Mouse (Mus musculus): ENCODE measurements around the gene Rap2b. TPM values are rescaled to one million over a fixed set of nuclear protein-coding genes. Genes with fewer than 3 reads are reported as not detected.
A peak's percentile ranks its signal among the peaks of the same experiment; 100 is the strongest.

Rap2b gene
- 1.4 and 1.7 TPM in 2 replicates for total RNA-seq (2015; ENCODE audit: low replicate concordance)
- 1.4 and 1.9 TPM in 2 replicates for total RNA-seq (2017; ENCODE audit: low replicate concordance)

DNA sequence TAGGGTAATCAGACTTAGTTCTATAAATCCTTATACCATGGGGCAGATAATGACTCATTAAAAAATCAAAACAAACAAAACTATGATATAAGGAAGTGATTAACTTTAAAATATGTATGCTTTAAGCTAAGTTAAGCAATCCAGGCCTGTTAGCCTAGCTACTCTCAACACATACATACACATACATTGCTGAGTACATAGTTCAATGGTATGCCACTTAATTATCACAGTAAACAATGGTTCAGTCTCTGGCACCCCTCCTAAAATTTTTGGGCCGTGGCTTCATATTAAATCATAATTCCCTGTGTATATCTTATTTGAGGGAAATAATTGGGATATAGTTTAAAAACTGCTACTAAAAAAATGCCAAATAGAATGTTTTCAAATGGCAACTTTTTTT, at the start of gene Rap2b:
Rap2b (plus strand) TSS at position 301 of the 400 bp plus-strand sequence.
- no peak for ATAC-seq (replicated peaks; ENCODE audit: low FRiP score, poor library complexity, severe bottlenecking)

DNA sequence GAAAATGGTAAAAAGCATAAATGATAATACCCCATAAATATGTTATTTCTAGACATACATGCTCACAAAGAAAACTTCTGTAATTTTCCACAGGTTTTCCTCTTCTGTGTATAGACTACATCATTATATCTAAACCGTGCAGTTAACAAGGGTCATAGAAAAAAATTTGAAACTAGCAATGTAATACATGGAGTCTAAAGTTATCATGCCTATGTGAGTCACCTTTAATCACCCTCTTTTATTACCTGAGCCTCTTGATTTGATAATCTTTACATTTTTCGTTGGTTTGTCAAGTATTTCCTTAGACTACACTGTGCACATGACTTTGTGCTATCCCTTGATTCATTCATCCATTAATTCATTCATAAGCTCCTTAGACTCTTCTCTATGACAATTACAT, 46.4 kb upstream of the Rap2b start:
- no peak for ATAC-seq (replicated peaks; ENCODE audit: low FRiP score, poor library complexity, severe bottlenecking)

DNA sequence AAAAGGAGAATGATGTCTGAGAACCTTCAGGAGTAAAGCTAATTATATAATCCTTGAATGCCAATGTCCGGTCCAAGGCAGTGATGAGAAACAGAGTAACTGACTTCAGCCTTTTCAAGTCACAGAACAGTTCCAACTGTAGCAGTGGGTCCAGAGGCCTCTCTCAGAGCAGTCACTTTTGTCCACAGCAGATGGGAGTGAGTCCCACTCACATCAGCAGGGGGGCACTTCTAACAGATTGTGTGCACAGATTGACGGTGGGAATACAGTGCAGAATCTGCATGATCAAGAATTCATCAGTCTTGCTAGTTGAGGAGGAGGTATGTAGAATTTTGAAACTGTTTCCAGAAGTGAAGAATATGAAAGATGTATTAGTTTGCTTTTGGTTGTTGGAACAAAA, 41.4 kb upstream of the Rap2b start:
- ATAC-seq (replicated peaks; ENCODE audit: low FRiP score, poor library complexity, severe bottlenecking) = no peak

DNA sequence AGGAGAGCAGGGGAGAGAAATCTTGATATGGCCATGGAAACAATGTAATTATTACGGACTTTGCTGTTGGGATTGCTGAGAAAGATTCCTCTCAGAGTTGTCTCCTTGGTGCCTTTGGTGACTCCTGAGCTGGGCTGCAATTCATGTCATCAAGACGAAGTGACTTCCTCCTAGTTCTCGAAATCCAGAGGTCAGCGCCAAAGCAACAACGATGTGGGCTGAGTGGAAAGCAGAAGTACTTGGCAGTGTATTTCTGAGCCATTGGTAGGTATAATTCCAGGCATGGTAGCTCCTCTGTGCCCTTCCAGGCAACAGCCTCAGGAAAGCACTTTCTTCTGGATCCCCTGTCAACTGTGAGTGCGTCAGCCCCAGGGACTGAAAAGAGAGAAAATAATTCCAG, 39.8 kb upstream of the Rap2b start:
- ATAC-seq (replicated peaks; ENCODE audit: low FRiP score, poor library complexity, severe bottlenecking) = no peak

DNA sequence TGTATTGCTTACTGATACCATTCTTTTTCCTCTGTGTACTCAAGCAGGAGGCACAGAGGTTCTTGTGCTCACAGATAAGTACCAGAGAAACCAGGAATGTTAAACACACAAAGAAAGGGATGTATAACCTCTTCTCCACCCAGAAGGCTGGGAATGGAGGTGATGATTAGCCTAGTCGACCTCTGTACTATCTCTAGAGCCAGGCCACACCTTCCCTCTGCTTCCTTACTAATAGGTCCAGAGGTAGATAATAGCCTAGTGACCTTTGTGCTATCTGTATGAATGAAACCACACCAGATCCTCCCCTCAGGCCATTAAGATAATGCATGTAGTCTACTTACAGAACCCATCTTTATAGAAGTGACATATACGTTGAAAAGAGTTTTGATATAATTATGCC, 25.2 kb upstream of the Rap2b start:
- ATAC-seq (replicated peaks; ENCODE audit: low FRiP score, poor library complexity, severe bottlenecking) = no peak

DNA sequence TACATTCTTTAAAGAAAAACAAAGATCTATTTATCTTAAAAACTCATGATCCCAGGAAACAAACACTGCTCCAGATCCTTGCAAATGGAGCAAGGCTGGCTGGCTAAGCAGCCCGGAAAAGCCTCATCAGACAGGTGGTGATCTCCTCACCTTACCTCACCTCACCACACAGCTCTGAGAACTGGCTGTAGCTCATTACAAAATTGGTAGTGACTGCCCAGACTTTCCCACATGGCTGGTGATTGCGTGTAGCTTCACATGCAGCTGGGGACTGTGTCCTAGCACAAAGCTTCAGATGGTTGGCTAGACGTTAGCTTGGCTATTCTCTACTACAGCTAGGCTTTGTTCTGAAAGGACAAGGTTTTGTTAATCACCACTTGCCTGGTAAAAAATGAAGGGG, 24.2 kb upstream of the Rap2b start:
- no peak for ATAC-seq (replicated peaks; ENCODE audit: low FRiP score, poor library complexity, severe bottlenecking)

- ATAC-seq (replicated peaks; ENCODE audit: low FRiP score, poor library complexity, severe bottlenecking) = no peak
These were observed 21.1 kb upstream of the Rap2b start for GRCm38 (mm10) chr3:61340321-61340720.

DNA sequence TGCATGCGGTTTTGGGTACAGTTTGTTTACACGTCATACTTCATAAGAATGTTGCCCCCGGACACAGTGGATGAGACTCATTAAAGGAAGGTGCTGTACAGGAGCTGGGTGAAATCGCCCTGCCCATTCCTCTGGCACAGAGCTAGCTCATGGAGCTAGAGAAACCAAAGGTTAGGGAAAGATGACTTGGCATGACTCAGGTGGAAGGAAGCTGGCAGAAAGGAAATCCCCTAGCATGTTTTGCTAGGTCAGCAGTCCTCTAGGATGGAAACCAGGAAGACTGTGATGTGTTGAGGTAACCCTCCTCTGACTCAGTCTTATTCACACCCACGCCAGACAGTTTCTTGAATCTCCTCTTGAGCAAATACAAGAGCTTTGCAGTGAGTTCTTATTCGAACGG, 17.4 kb upstream of the Rap2b start:
- no peak for ATAC-seq (replicated peaks; ENCODE audit: low FRiP score, poor library complexity, severe bottlenecking)

DNA sequence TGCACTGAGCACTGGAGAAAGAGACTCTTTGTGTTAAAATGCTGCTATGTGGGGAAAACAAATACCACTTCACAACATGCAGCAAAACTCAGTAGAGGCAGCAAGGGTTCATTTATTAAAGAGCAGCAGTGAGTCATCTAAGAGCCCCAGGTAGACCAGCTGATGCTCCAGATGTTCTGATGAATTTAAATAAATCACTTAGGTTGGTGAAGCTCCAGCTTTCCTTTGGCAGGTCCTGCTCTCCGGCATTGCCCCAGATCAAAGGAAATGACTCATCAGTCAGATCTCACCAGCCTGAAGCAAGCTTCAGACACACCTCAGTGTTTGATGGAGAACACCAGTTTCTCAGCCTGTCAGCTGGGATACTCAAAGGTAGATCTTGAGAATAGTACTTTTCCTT, 15.8 kb upstream of the Rap2b start:
- ATAC-seq (replicated peaks; ENCODE audit: low FRiP score, poor library complexity, severe bottlenecking) = no peak

DNA sequence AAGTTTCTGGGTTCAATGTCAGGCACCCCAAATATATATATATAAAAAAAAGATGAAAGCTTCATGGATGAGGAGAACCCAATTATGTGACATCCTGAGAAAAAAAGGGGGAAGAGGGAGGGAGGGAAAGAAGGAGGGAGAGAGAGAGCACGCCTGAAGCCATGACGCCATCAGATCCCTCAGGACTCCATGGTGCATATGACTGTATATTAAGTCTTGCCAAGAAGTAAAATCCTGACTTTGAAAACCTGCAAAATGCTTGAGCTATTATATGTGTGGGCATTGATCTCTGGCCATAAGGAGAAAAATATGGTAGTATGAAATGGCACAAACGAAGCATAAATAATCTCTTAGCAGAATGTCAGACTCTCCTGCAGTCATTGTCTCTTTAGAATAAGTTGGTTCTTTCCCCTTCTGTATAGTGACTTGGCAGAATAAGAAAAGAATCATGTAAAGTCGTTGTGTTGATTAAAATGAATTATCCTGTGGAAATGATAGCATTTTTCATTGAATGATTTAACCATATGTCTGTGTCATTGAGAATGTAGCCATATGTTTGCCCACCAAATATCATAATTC, 13.3 kb upstream of the Rap2b start:
- no peak for ATAC-seq (replicated peaks; ENCODE audit: low FRiP score, poor library complexity, severe bottlenecking)

DNA sequence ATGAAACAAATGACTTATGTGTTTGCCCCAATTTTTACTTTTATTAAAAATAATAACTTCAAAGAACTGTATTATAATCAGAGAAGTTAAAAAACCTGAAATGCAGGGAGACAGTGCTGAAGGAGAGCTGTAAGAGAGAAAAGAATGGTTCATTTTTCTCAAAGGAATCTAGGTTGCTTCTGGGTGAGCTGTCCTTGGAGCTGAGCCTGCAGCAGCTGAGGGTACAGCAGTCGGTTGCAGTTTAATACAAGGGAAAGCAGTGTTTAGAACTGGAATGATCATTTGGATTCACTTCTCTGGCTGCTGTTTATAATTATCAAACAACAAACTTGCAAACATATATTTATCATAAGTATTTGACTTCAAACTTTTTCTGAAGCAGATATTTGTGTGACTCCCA, 12.0 kb upstream of the Rap2b start:
- ATAC-seq (replicated peaks; ENCODE audit: low FRiP score, poor library complexity, severe bottlenecking) = no peak

DNA sequence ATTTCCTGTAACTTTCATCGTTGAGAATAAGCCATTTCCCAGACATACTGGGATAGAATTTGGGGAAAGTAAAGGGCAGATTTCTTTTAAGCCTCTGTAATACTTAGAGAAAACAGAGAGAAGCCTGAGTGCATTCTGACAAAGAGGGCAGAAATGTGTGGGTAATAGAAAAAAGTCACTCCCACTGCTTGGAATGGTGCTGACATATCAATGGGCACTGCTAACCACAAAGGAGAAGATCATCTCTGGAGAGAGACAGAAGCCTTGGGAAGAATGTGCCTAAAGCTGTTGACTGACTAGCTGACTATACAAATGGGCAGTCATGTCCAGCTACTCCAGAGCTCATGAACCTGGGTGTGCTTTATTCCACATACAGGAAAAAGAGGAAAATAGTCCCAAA, 6.0 kb upstream of the Rap2b start:
- ATAC-seq (replicated peaks; ENCODE audit: low FRiP score, poor library complexity, severe bottlenecking) = no peak

GRCm38 (mm10) chr3:61358107-61358506, 3.3 kb upstream of the Rap2b start:
- ATAC-seq (replicated peaks; ENCODE audit: low FRiP score, poor library complexity, severe bottlenecking) = no peak

DNA sequence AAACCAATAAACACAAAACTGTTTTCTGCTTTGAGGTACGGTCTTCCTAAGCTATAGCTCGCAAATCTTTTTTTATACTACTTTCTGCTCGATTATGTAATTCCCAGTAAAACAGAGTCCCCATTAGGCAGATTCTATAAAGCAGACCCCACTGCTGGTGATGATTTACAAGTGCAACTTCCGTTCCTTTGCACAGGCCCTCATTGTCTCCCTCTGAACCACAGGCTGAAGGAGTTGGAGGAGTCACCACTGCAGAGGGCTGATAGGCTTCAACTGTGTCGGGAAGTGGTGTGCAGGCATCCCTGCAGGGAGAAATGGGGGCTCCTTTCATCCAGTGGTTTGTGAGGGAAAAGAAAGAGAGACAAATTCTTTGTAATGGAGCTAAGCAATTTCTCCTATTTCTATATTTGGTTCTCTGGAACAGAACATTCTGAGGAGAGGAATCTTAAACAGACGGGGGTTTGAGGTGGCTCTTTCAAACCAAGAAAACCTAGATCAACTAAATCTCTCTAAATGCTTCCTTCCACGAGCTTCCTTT, 2.6 kb upstream of the Rap2b start:
- ATAC-seq (replicated peaks; ENCODE audit: low FRiP score, poor library complexity, severe bottlenecking) = no peak

DNA sequence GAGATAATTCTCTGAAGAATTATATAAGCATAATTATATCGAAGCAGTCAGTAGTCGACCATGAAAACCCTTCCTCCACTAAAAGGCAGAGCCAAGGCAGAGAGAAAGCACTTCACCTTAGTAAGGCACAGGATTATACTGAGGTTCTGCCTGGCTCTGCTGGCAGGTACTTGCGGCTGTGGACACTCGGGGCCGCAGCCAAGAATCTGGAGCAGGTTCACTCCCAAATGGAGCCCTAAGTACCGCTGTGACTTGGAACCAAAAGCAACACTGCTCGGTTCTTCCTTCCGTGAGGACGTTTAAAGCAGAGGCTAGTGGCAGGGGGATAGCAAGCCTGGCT, 1.4 kb downstream of the Rap2b start:
- no peak for ATAC-seq (replicated peaks; ENCODE audit: low FRiP score, poor library complexity, severe bottlenecking)

DNA sequence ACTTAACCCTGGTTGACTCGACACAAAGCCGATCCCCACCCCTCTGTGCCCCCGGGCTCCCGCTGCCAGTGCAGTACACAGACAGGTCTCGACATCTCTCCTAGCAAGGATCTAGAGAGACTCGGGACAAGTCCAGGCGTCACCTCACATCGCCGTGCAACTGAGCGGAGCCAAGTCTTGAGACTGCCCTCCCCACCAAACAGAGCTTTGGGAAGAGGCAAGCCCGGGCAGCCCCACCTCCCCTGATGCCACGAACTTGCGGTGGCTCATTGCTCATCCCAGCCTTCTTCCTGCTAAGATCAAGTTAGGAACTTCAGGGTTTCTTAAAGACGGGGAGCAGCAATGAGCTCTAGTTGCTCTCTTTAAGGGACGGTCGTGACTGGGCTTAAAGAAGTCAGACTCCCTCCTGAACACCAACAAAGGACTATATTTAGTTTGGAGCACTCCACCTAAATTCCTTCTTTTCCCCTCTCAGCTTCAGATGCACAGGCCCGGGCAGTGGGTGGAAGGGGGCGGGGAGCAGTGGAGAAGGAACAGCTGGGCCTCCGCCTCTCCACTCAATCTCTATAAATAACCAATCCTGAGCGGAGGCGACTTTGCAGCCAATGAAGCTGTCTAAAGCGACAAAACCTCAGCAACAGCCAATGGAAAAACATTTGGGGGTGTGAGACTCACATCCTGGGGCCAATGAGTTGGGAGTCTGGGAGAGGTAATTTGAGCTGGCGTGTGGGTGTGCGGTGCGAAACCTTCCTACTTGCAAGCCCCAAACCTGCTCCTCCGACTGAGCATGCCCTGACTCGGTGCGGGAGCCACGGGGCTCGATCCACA, 1.9 kb downstream of the Rap2b start:
- peak; percentile 18; the same call in 1 of the 2 replicates for ATAC-seq (replicated peaks; ENCODE audit: low FRiP score, poor library complexity, severe bottlenecking)

DNA sequence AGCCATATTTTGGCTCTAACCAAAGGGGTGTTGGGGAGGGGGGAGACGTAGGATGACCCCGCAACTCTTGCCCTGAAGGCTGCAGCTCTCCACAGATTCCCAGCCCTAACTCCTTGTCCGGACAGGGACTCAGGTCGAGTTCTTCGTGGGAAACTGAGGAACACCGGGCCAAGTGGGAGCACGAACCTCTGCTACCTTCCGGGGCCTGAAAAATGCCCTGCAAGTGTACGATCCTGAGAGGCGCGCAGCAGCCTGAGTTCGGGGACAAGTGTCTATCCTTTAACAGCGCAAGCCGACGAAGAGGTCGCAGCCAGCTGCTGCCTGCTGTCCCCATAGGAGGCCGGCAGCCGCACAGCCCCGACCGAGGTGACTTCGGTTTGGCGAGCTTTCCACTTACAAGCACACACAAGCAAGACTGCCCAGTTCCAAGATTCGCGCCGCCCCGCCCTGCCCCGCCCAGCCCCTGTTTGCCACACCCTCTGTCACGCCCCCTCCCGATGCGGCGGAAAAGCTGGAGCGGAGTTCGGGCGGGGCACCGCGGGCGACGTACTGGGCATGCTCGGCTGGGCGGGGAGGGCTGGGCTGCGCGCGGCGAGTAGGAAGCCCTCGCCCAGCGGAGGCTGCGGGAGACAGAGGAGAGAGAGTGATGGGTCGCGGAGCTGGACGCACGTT, 2.7 kb downstream of the Rap2b start:
- peak; percentile 90 for ATAC-seq (replicated peaks; ENCODE audit: low FRiP score, poor library complexity, severe bottlenecking)

- ATAC-seq (replicated peaks; ENCODE audit: low FRiP score, poor library complexity, severe bottlenecking) = no peak
These were observed 3.2 kb downstream of the Rap2b start for GRCm38 (mm10) chr3:61364661-61364977.

GRCm38 (mm10) chr3:61364978-61365778, 3.7 kb downstream of the Rap2b start:
- ATAC-seq (replicated peaks; ENCODE audit: low FRiP score, poor library complexity, severe bottlenecking) = peak; percentile 52; the same call in 1 of the 2 replicates

DNA sequence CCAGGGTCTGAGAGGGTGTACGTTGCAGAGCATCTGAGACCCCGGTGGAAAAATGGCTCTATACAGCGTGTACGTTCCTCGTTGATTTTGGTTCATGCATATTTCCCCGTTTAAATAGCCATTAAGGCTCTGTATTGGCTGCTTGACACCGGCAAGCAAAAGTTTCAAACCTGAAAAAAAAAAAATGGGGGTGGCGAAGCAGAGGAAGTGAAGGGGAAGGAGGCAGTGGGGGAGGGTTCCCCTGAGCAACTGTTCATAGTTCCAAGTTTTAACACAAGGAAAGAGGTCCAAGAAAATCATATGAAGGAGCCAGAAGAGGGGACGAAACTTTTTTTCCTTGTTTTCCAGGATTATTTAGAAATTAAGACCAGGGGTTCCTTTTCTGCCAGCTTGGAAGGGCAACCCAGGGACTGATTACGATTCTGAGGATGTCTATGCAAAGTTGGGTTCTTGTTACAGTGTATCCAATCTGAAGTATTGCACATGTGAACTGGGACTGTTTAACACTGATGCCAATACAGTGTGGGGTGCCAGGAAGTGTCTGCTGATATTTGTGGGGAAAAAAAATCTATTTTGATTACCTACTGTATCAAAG, 4.4 kb downstream of the Rap2b start, which contains the start of gene B430305J03Rik:
B430305J03Rik (minus strand) TSS at position 173 of the 595 bp plus-strand sequence.
- no peak for ATAC-seq (replicated peaks; ENCODE audit: low FRiP score, poor library complexity, severe bottlenecking)
